Mouse (Mus musculus) intestine, postnatal 0 days (tissue): ENCODE data around the gene Cspg4. TPM values are rescaled to one million over a fixed set of nuclear protein-coding genes. Genes with fewer than 3 reads are reported as not detected.

Source experiments
- ATAC-seq: fragments of 200-750 bp; cut with Nextera tagmentation; 2 replicates; pipeline ENCODE4 v1.8.0; 2017; ENCODE audit warnings: mild to moderate bottlenecking, moderate TSS enrichment, moderate library complexity
- H3K27ac ChIP-seq: fragments of 300-500 bp; sonication (generic); 2 replicates; pipeline ENCODE4 v1.5.1; 2014; ENCODE audit warnings: mild to moderate bottlenecking, low read depth, low read length, moderate library complexity
- H3K27me3 ChIP-seq: fragments of 300-500 bp; sonication (generic); replicated peaks from 2 replicates; pipeline ENCODE4 v1.6.1; 2014; ENCODE audit warnings: low read length, mixed read lengths; ENCODE audit not compliant: control insufficient read depth, insufficient read depth
- H3K36me3 ChIP-seq: fragments of 300-500 bp; sonication (generic); 2 replicates; pipeline ENCODE4 v1.6.1; 2014; ENCODE audit warnings: mild to moderate bottlenecking, moderate library complexity; ENCODE audit not compliant: control insufficient read depth, insufficient read depth
- H3K4me1 ChIP-seq: fragments of 300-500 bp; sonication (generic); replicated peaks from 2 replicates; pipeline ENCODE4 v1.6.1; 2014; ENCODE audit warnings: antibody characterized with exemption, low read length, mixed read lengths; ENCODE audit not compliant: control insufficient read depth, insufficient read depth
- H3K4me2 ChIP-seq: fragments of 300-500 bp; sonication (generic); replicated peaks from 2 replicates; pipeline ENCODE4 v1.6.1; 2014; ENCODE audit warnings: low read depth, mild to moderate bottlenecking, moderate library complexity
- H3K4me3 ChIP-seq: fragments of 300-500 bp; sonication (generic); 2 replicates; pipeline ENCODE4 v1.5.1; 2014; ENCODE audit warnings: low read depth, low read length
- H3K9ac ChIP-seq: fragments of 300-500 bp; sonication (generic); 2 replicates; pipeline ENCODE4 v1.6.1; 2014; ENCODE audit warnings: mild to moderate bottlenecking, low read depth, low read length
- H3K9me3 ChIP-seq: fragments of 300-500 bp; sonication (generic); 2 replicates; pipeline ENCODE4 v1.6.1; 2016; ENCODE audit warnings: mixed run types; ENCODE audit not compliant: control insufficient read depth
- CTCF ChIP-seq: sonication (generic); IDR thresholded peaks from 2 replicates; pipeline ENCODE4 v1.5.1; 2016; ENCODE audit warnings: low read depth, mild to moderate bottlenecking, control low read depth, antibody characterized with exemption, moderate library complexity
- WGBS: fragments of 180-500 bp; shearing (Covaris S2); extraction: QIAGEN DNeasy Blood & Tissue Kit; methylation state at CpG from one replicate; pipeline ENCODE4 v1.1.7; 2014; 5-methylcytosine and 5-hydroxymethylcytosine counted together
- polyA plus RNA-seq: library from polyadenylated mRNA; unstranded; fragments of >200 nt; fragmentation: Nextera tagmentation; extraction: Ambion mirVana; gene quantifications from 2 replicates; pipeline ENCODE4 v1.2.1, GENCODE M21; 2015

Cspg4 gene
- polyA plus RNA-seq, 1 experiment from 2014 or later, result 8.2 TPM

GRCm38 (mm10) chr9:56922746-56923145 is 57.9 kb downstream of the Cspg4 start:
- H3K4me3 ChIP-seq, result no peak overlapping the region
- no peak overlapping the region for H3K27ac ChIP-seq
- no peak overlapping the region for H3K9ac ChIP-seq
- WGBS, result 91% methylated on average over 4 of the region's 4 CpGs
- TF ChIP-seq CTCF, result no peak
- H3K36me3 ChIP-seq, result peaks cover 15% of the 10 kb centered on the region; the same call in 1 of the 2 replicates
- H3K4me1 ChIP-seq, result no peaks in the 10 kb centered on the region
- H3K4me2 ChIP-seq, result peak overlapping the region; percentile 81; the same call in 1 of the 2 replicates
- H3K9me3 ChIP-seq, result no peaks in the 10 kb centered on the region
- no peaks in the 10 kb centered on the region for H3K27me3 ChIP-seq
- no peak for ATAC-seq

- Histone ChIP-seq H3K27ac (no peak overlapping the region), H3K9ac (peak overlapping the region; percentile 34), H3K9me3 (no peaks in the 10 kb centered on the region), H3K4me1 (0 out of 2 replicates have a peak, but pooled peaks cover 4% of the 10 kb centered on the region), H3K36me3 (peaks cover 8% of the 10 kb centered on the region; the same call in 1 of the 2 replicates), H3K27me3 (no peaks in the 10 kb centered on the region), H3K4me2 (peak overlapping the region; percentile 81), H3K4me3 (peak overlapping the region; percentile 27; the same call in 1 of the 2 replicates)
- no peak for ATAC-seq
- no peak for TF ChIP-seq CTCF
- 54% methylated on average over 8 of the region's 8 CpGs for WGBS
Observed at GRCm38 (mm10) chr9:56923841-56924650, 59.2 kb downstream of the Cspg4 start.

DNA sequence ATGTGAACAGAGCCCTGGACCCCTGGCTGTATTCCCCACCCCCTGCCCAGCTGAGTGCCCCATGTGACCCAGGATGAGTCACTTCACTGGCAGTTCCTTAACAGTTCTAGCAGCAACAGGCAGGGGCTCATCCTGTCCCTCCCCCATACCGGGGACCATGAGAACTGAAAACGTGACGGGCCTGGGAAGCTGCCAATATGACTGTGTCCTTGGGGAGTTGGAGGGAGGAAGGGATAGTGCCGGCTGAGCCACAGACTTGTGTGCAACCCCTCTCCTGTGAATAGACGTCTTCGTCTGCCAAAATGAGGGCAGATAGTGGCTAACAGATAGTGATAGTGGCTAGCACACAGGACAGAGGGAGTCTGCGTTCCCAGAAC is 59.8 kb downstream of the Cspg4 start:
- peak overlapping the region; percentile 34; the same call in 1 of the 2 replicates for H3K9ac ChIP-seq
- WGBS, result 29% methylated on average over 7 of the region's 7 CpGs
- ATAC-seq, result no peak

DNA sequence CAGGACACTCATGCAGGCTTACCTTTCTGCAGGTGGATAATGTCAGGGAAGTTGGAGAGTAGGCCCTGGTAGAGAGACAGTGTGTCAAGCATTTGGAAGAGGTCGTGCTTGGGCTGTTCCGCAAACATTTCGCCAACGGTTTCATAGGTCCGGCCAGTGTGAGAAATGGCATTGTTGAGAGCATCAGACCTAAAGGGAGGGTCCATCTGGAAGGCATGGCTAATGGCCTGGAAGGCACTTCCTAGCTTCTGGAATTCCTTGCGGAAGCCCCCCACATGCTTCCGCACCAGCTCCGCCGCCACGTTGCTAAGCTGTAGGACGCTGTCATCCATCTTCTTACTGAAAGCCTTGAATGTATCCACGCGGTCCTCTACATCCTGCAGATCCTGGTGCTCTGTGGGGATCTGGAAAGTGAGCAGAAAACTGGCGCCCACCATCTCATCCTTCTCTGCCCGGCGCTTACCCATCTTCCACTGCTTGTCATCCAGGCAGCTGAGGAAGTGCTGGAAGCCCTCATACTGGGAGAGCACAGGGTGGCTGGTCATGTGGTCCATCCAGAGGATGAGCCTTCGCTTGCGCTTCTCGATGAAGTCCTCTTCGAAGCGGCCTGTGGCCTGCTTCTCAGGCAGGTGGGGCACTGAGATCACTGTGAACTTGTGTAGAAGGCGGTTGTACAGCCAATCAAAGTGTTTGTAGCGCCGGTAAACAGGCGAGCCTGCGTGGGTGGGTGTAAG is 60.6 kb downstream of the Cspg4 start:
- Histone ChIP-seq H3K9me3 (no peaks in the 10 kb centered on the region), H3K27ac (no peak overlapping the region), H3K27me3 (peaks cover 8% of the 10 kb centered on the region; the same call in 1 of the 2 replicates), H3K4me2 (peak overlapping the region; percentile 81), H3K36me3 (peaks cover 8% of the 10 kb centered on the region; the same call in 1 of the 2 replicates), H3K9ac (0 out of 2 replicates have a peak overlapping the region, but pooled peaks have one; percentile 34), H3K4me1 (0 out of 2 replicates have a peak, but pooled peaks cover 4% of the 10 kb centered on the region), H3K4me3 (peak overlapping the region; percentile 27)
- WGBS, result 77% methylated on average over 26 of the region's 26 CpGs
- TF ChIP-seq CTCF, result no peak
- no peak for ATAC-seq

More for the DNA sequence above, 59.8 kb downstream of the Cspg4 start:
- Histone ChIP-seq H3K9me3 (no peaks in the 10 kb centered on the region), H3K4me2 (peak overlapping the region; percentile 81), H3K36me3 (peaks cover 8% of the 10 kb centered on the region; the same call in 1 of the 2 replicates), H3K4me3 (peak overlapping the region; percentile 27), H3K4me1 (0 out of 2 replicates have a peak, but pooled peaks cover 4% of the 10 kb centered on the region), H3K27ac (no peak overlapping the region; the same call in 1 of the 2 replicates), H3K27me3 (0 out of 2 replicates have a peak, but pooled peaks cover 4% of the 10 kb centered on the region)
- TF ChIP-seq CTCF, result no peak

DNA sequence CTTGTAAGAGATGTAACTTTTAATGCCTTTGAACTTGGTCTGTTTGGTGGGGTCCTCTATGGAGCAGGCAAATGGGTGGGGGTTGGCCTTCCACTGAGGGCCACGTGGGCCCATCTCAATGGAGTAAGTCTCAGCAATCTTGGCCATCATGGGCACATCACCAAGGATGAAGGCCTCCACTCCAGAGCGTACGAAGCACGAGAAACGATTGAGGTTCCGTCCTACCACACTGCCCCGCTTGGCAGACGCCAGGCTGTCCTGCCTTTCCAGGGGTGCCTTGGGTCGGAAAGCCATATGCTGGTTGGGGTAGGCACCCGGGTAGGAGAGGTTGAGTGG is 61.2 kb downstream of the Cspg4 start:
- no peak for ATAC-seq
- Histone ChIP-seq H3K36me3 (peaks cover 8% of the 10 kb centered on the region; the same call in 1 of the 2 replicates), H3K27me3 (peaks cover 14% of the 10 kb centered on the region; the same call in 1 of the 2 replicates), H3K4me3 (no peak overlapping the region), H3K9ac (no peak overlapping the region), H3K4me2 (peak overlapping the region; percentile 81), H3K9me3 (no peaks in the 10 kb centered on the region), H3K27ac (no peak overlapping the region), H3K4me1 (0 out of 2 replicates have a peak, but pooled peaks cover 4% of the 10 kb centered on the region)
- 96% methylated on average over 10 of the region's 10 CpGs for WGBS
- TF ChIP-seq CTCF, result no peak

GRCm38 (mm10) chr9:56926387-56926786 is 61.6 kb downstream of the Cspg4 start:
- Histone ChIP-seq H3K9me3 (no peaks in the 10 kb centered on the region), H3K27me3 (peaks cover 15% of the 10 kb centered on the region), H3K27ac (peak overlapping the region; percentile 79; the same call in 1 of the 2 replicates), H3K9ac (no peak overlapping the region), H3K36me3 (peaks cover 8% of the 10 kb centered on the region; the same call in 1 of the 2 replicates), H3K4me2 (peak overlapping the region; percentile 81), H3K4me3 (peak overlapping the region; percentile 59), H3K4me1 (0 out of 2 replicates have a peak, but pooled peaks cover 4% of the 10 kb centered on the region)
- no peak for ATAC-seq
- TF ChIP-seq CTCF, result no peak
- 83% methylated on average over 10 of the region's 10 CpGs for WGBS
